Mouse (Mus musculus): ENCODE measurements at regions not wholly inside any gene's neighbourhood (a gene's known extent, or its start where the extent isn't known, plus 50 kb on each side); places are given as distances from the start of the nearest gene placed in this dataset.

GRCm38 (mm10) chr1:168818381-168818780 lies 386.3 kb upstream of the Pbx1 start:
- no peak overlapping the region for H3K4me2 ChIP-seq (replicated peaks; ENCODE audit: low read depth, low read length)
- no peaks in the 10 kb centered on the region for H3K4me1 ChIP-seq (ENCODE audit: control insufficient read depth, insufficient read depth, low read length)
- H3K9ac ChIP-seq (ENCODE audit: low read depth, low read length): no peak overlapping the region
- no peak for ATAC-seq (ENCODE audit: low FRiP score, low TSS enrichment)
- H3K27ac ChIP-seq (ENCODE audit: low read depth, low read length): no peak overlapping the region
- no peaks in the 10 kb centered on the region for H3K27me3 ChIP-seq (ENCODE audit: control insufficient read depth, insufficient read depth, low read length)
- WGBS: 90% methylated on average over 5 of the region's 5 CpGs
- H3K4me3 ChIP-seq (ENCODE audit: low read length): no peak overlapping the region
- H3K36me3 ChIP-seq (ENCODE audit: control insufficient read depth, insufficient read depth, low read length): no peaks in the 10 kb centered on the region
- H3K9me3 ChIP-seq (ENCODE audit: control insufficient read depth, low read length): no peaks in the 10 kb centered on the region

GRCm38 (mm10) chr1:168807084-168807483 lies 375.0 kb upstream of the Pbx1 start:
- no peak for ATAC-seq (ENCODE audit: low FRiP score, low TSS enrichment)
- no peak overlapping the region for H3K27ac ChIP-seq (ENCODE audit: low read depth, low read length)
- WGBS: 71% methylated on average over 3 of the region's 3 CpGs

GRCm38 (mm10) chr1:168805442-168805841 lies 373.4 kb upstream of the Pbx1 start:
- ATAC-seq (ENCODE audit: low FRiP score, low TSS enrichment): no peak
- no peaks in the 10 kb centered on the region for H3K4me1 ChIP-seq (ENCODE audit: control insufficient read depth, insufficient read depth, low read length)
- H3K4me2 ChIP-seq (replicated peaks; ENCODE audit: low read depth, low read length): no peak overlapping the region
- no peak overlapping the region for H3K9ac ChIP-seq (ENCODE audit: low read depth, low read length)
- H3K27ac ChIP-seq (ENCODE audit: low read depth, low read length): no peak overlapping the region
- no peak overlapping the region for H3K4me3 ChIP-seq (ENCODE audit: low read length)
- H3K27me3 ChIP-seq (ENCODE audit: control insufficient read depth, insufficient read depth, low read length): no peaks in the 10 kb centered on the region
- no peaks in the 10 kb centered on the region for H3K36me3 ChIP-seq (ENCODE audit: control insufficient read depth, insufficient read depth, low read length)
- 86% methylated on average over 3 of the region's 3 CpGs for WGBS
- H3K9me3 ChIP-seq (ENCODE audit: control insufficient read depth, low read length): no peaks in the 10 kb centered on the region

More at GRCm38 (mm10) chr1:168807084-168807483, 375.0 kb upstream of the Pbx1 start:
- no peak overlapping the region for H3K9ac ChIP-seq (ENCODE audit: low read depth, low read length)
- no peaks in the 10 kb centered on the region for H3K27me3 ChIP-seq (ENCODE audit: control insufficient read depth, insufficient read depth, low read length)
- H3K36me3 ChIP-seq (ENCODE audit: control insufficient read depth, insufficient read depth, low read length): no peaks in the 10 kb centered on the region
- H3K4me2 ChIP-seq (replicated peaks; ENCODE audit: low read depth, low read length): no peak overlapping the region
- H3K4me3 ChIP-seq (ENCODE audit: low read length): no peak overlapping the region
- H3K4me1 ChIP-seq (ENCODE audit: control insufficient read depth, insufficient read depth, low read length): no peaks in the 10 kb centered on the region
- no peaks in the 10 kb centered on the region for H3K9me3 ChIP-seq (ENCODE audit: control insufficient read depth, low read length)

- ATAC-seq (ENCODE audit: low FRiP score, low TSS enrichment): no peak
- Histone ChIP-seq H3K4me3 (ENCODE audit: low read length) (no peak overlapping the region), H3K36me3 (ENCODE audit: control insufficient read depth, insufficient read depth, low read length) (no peaks in the 10 kb centered on the region), H3K9me3 (ENCODE audit: control insufficient read depth, low read length) (no peaks in the 10 kb centered on the region), H3K27me3 (ENCODE audit: control insufficient read depth, insufficient read depth, low read length) (no peaks in the 10 kb centered on the region), H3K27ac (ENCODE audit: low read depth, low read length) (no peak overlapping the region), H3K4me1 (ENCODE audit: control insufficient read depth, insufficient read depth, low read length) (no peaks in the 10 kb centered on the region), H3K9ac (ENCODE audit: low read depth, low read length) (no peak overlapping the region), H3K4me2 (replicated peaks; ENCODE audit: low read depth, low read length) (no peak overlapping the region)
- 76% methylated on average over 1 of the region's 1 CpGs for WGBS
Observed at GRCm38 (mm10) chr1:168801046-168801445, 369.0 kb upstream of the Pbx1 start.

- Histone ChIP-seq H3K4me2 (replicated peaks; ENCODE audit: low read depth, low read length) (no peak overlapping the region), H3K4me1 (ENCODE audit: control insufficient read depth, insufficient read depth, low read length) (no peaks in the 10 kb centered on the region), H3K27ac (ENCODE audit: low read depth, low read length) (no peak overlapping the region), H3K4me3 (ENCODE audit: low read length) (no peak overlapping the region), H3K36me3 (ENCODE audit: control insufficient read depth, insufficient read depth, low read length) (no peaks in the 10 kb centered on the region), H3K9ac (ENCODE audit: low read depth, low read length) (no peak overlapping the region), H3K27me3 (ENCODE audit: control insufficient read depth, insufficient read depth, low read length) (no peaks in the 10 kb centered on the region), H3K9me3 (ENCODE audit: control insufficient read depth, low read length) (no peaks in the 10 kb centered on the region)
- 33% methylated on average over 3 of the region's 3 CpGs for WGBS
- ATAC-seq (ENCODE audit: low FRiP score, low TSS enrichment): no peak
Observed at GRCm38 (mm10) chr1:168786731-168787130, 354.7 kb upstream of the Pbx1 start.

- H3K36me3 ChIP-seq (ENCODE audit: control insufficient read depth, insufficient read depth, low read length): no peaks in the 10 kb centered on the region
- ATAC-seq (ENCODE audit: low FRiP score, low TSS enrichment): no peak
- no peaks in the 10 kb centered on the region for H3K4me1 ChIP-seq (ENCODE audit: control insufficient read depth, insufficient read depth, low read length)
- H3K9me3 ChIP-seq (ENCODE audit: control insufficient read depth, low read length): no peaks in the 10 kb centered on the region
- H3K27me3 ChIP-seq (ENCODE audit: control insufficient read depth, insufficient read depth, low read length): no peaks in the 10 kb centered on the region
- H3K27ac ChIP-seq (ENCODE audit: low read depth, low read length): no peak overlapping the region
- H3K4me3 ChIP-seq (ENCODE audit: low read length): no peak overlapping the region
- no peak overlapping the region for H3K9ac ChIP-seq (ENCODE audit: low read depth, low read length)
- H3K4me2 ChIP-seq (replicated peaks; ENCODE audit: low read depth, low read length): no peak overlapping the region
Observed at GRCm38 (mm10) chr1:168783851-168784250, 351.8 kb upstream of the Pbx1 start.

- Histone ChIP-seq H3K9ac (ENCODE audit: low read depth, low read length) (no peak overlapping the region), H3K4me1 (ENCODE audit: control insufficient read depth, insufficient read depth, low read length) (no peaks in the 10 kb centered on the region), H3K4me3 (ENCODE audit: low read length) (no peak overlapping the region), H3K27me3 (ENCODE audit: control insufficient read depth, insufficient read depth, low read length) (no peaks in the 10 kb centered on the region), H3K4me2 (replicated peaks; ENCODE audit: low read depth, low read length) (no peak overlapping the region), H3K27ac (ENCODE audit: low read depth, low read length) (no peak overlapping the region), H3K36me3 (ENCODE audit: control insufficient read depth, insufficient read depth, low read length) (no peaks in the 10 kb centered on the region), H3K9me3 (ENCODE audit: control insufficient read depth, low read length) (no peaks in the 10 kb centered on the region)
- ATAC-seq (ENCODE audit: low FRiP score, low TSS enrichment): no peak
- 84% methylated on average over 6 of the region's 6 CpGs for WGBS
Observed at GRCm38 (mm10) chr1:168764368-168764895, 332.4 kb upstream of the Pbx1 start.

GRCm38 (mm10) chr1:168761095-168761494 lies 329.0 kb upstream of the Pbx1 start:
- WGBS: 83% methylated on average over 2 of the region's 2 CpGs
- H3K27me3 ChIP-seq (ENCODE audit: control insufficient read depth, insufficient read depth, low read length): no peaks in the 10 kb centered on the region
- H3K36me3 ChIP-seq (ENCODE audit: control insufficient read depth, insufficient read depth, low read length): no peaks in the 10 kb centered on the region
- ATAC-seq (ENCODE audit: low FRiP score, low TSS enrichment): no peak
- H3K4me3 ChIP-seq (ENCODE audit: low read length): no peak overlapping the region
- no peaks in the 10 kb centered on the region for H3K4me1 ChIP-seq (ENCODE audit: control insufficient read depth, insufficient read depth, low read length)
- H3K27ac ChIP-seq (ENCODE audit: low read depth, low read length): no peak overlapping the region
- H3K9ac ChIP-seq (ENCODE audit: low read depth, low read length): no peak overlapping the region
- no peak overlapping the region for H3K4me2 ChIP-seq (replicated peaks; ENCODE audit: low read depth, low read length)
- no peaks in the 10 kb centered on the region for H3K9me3 ChIP-seq (ENCODE audit: control insufficient read depth, low read length)

GRCm38 (mm10) chr1:168760239-168760638 lies 328.2 kb upstream of the Pbx1 start:
- H3K4me3 ChIP-seq (ENCODE audit: low read length): no peak overlapping the region
- no peak for ATAC-seq (ENCODE audit: low FRiP score, low TSS enrichment)
- no peak overlapping the region for H3K27ac ChIP-seq (ENCODE audit: low read depth, low read length)
- H3K9me3 ChIP-seq (ENCODE audit: control insufficient read depth, low read length): no peaks in the 10 kb centered on the region
- no peak overlapping the region for H3K4me2 ChIP-seq (replicated peaks; ENCODE audit: low read depth, low read length)
- no peak overlapping the region for H3K9ac ChIP-seq (ENCODE audit: low read depth, low read length)
- H3K4me1 ChIP-seq (ENCODE audit: control insufficient read depth, insufficient read depth, low read length): no peaks in the 10 kb centered on the region
- no peaks in the 10 kb centered on the region for H3K36me3 ChIP-seq (ENCODE audit: control insufficient read depth, insufficient read depth, low read length)
- no peaks in the 10 kb centered on the region for H3K27me3 ChIP-seq (ENCODE audit: control insufficient read depth, insufficient read depth, low read length)
- WGBS: 89% methylated on average over 1 of the region's 1 CpGs
